Mouse (Mus musculus): ENCODE measurements around the gene Trim38. TPM values are rescaled to one million over a fixed set of nuclear protein-coding genes. Genes with fewer than 3 reads are reported as not detected.
"Not testable (repeated sequence)": the region's sequence is repeated elsewhere in the genome, so short reads cannot be mapped to it uniquely, and the experiment has no call there.

Gene Trim38
- polyA plus RNA-seq, 1 experiment, result not detected

GRCm38 (mm10) chr13:23759916-23760239 is 9.8 kb upstream of the Trim38 start:
- H3K4me1 ChIP-seq (ENCODE audit: control insufficient read depth), result peaks cover 89% of the 10 kb centered on the region
- no peaks in the 10 kb centered on the region for H3K9me3 ChIP-seq (ENCODE audit: control insufficient read depth, low read length)
- H3K27me3 ChIP-seq (ENCODE audit: control insufficient read depth), result no peaks in the 10 kb centered on the region
- peaks cover 2% of the 10 kb centered on the region for H3K36me3 ChIP-seq (ENCODE audit: control insufficient read depth)
- H3K4me3 ChIP-seq (replicated peaks), result peak overlapping the region; percentile 64
- TF ChIP-seq GATA1 (IDR thresholded peaks at IDR 0.05; ENCODE audit: low read length) (no peak), TAL1 (IDR thresholded peaks at IDR 0.05; ENCODE audit: low read length) (no peak)

GRCm38 (mm10) chr13:23760240-23760971 is 9.3 kb upstream of the Trim38 start:
- Histone ChIP-seq H3K27me3 (ENCODE audit: control insufficient read depth) (no peaks in the 10 kb centered on the region), H3K9me3 (ENCODE audit: control insufficient read depth, low read length) (no peaks in the 10 kb centered on the region), H3K4me3 (replicated peaks) (peak overlapping the region; percentile 64), H3K36me3 (ENCODE audit: control insufficient read depth) (peaks cover 2% of the 10 kb centered on the region; the same call in 1 of the 2 replicates), H3K4me1 (ENCODE audit: control insufficient read depth) (peaks cover 87% of the 10 kb centered on the region)
- TF ChIP-seq GATA1 (IDR thresholded peaks at IDR 0.05; ENCODE audit: low read length) (no peak), TAL1 (IDR thresholded peaks at IDR 0.05; ENCODE audit: low read length) (no peak)

GRCm38 (mm10) chr13:23760972-23761864 is 8.5 kb upstream of the Trim38 start, which contains the start of gene Hist1h4a:
Gene Hist1h4a (minus strand): TSS chr13:23761230.
- no peaks in the 10 kb centered on the region for H3K9me3 ChIP-seq (ENCODE audit: control insufficient read depth, low read length)
- H3K4me1 ChIP-seq (ENCODE audit: control insufficient read depth), result peaks cover 85% of the 10 kb centered on the region
- no peaks in the 10 kb centered on the region for H3K27me3 ChIP-seq (ENCODE audit: control insufficient read depth)
- TF ChIP-seq TAL1 (IDR thresholded peaks at IDR 0.05; ENCODE audit: low read length), result no peak
- peak; percentile 81 for TF ChIP-seq GATA1 (IDR thresholded peaks at IDR 0.05; ENCODE audit: low read length)
- peaks cover 2% of the 10 kb centered on the region; the same call in 1 of the 2 replicates for H3K36me3 ChIP-seq (ENCODE audit: control insufficient read depth)
- peak within 1 kb of the TSS; percentile 67 for H3K4me3 ChIP-seq (replicated peaks)

- H3K9me3 ChIP-seq (ENCODE audit: control insufficient read depth, low read length), result not testable (repeated sequence)
- H3K4me3 ChIP-seq (replicated peaks), result peak within 1 kb of the TSS; percentile 80
Measured at GRCm38 (mm10) chr13:23761871-23762821, 7.6 kb upstream of the Trim38 start, which contains the start of gene Hist1h3a. Gene Hist1h3a (minus strand): TSS chr13:23762386.

GRCm38 (mm10) chr13:23763242-23763585 is 6.5 kb upstream of the Trim38 start:
- H3K4me1 ChIP-seq (ENCODE audit: control insufficient read depth), result peaks cover 84% of the 10 kb centered on the region
- peaks cover 7% of the 10 kb centered on the region; the same call in 1 of the 2 replicates for H3K36me3 ChIP-seq (ENCODE audit: control insufficient read depth)
- H3K9me3 ChIP-seq (ENCODE audit: control insufficient read depth, low read length), result no peaks in the 10 kb centered on the region
- TF ChIP-seq GATA1 (IDR thresholded peaks at IDR 0.05; ENCODE audit: low read length) (no peak), TAL1 (IDR thresholded peaks at IDR 0.05; ENCODE audit: low read length) (no peak)
- no peaks in the 10 kb centered on the region for H3K27me3 ChIP-seq (ENCODE audit: control insufficient read depth)
- peak overlapping the region; percentile 80 for H3K4me3 ChIP-seq (replicated peaks)

More at GRCm38 (mm10) chr13:23761871-23762821, 7.6 kb upstream of the Trim38 start, which contains the start of gene Hist1h3a:
- H3K36me3 ChIP-seq (ENCODE audit: control insufficient read depth); H3K27me3 ChIP-seq (ENCODE audit: control insufficient read depth): not testable (repeated sequence)
- TF ChIP-seq GATA1 (IDR thresholded peaks at IDR 0.05; ENCODE audit: low read length), result peak; percentile 51; the same call in 1 of the 2 replicates
- H3K4me1 ChIP-seq (ENCODE audit: control insufficient read depth), result peaks cover 87% of the 10 kb centered on the region

- Histone ChIP-seq H3K4me1 (ENCODE audit: control insufficient read depth) (peaks cover 84% of the 10 kb centered on the region), H3K27me3 (ENCODE audit: control insufficient read depth) (no peaks in the 10 kb centered on the region), H3K4me3 (replicated peaks) (peak within 1 kb of the TSS; percentile 80), H3K9me3 (ENCODE audit: control insufficient read depth, low read length) (no peaks in the 10 kb centered on the region), H3K36me3 (ENCODE audit: control insufficient read depth) (peaks cover 7% of the 10 kb centered on the region; the same call in 1 of the 2 replicates)
- TF ChIP-seq TAL1 (IDR thresholded peaks at IDR 0.05; ENCODE audit: low read length) (no peak), GATA1 (IDR thresholded peaks at IDR 0.05; ENCODE audit: low read length) (no peak)
Measured at GRCm38 (mm10) chr13:23763586-23764323, 6.0 kb upstream of the Trim38 start, which contains the start of gene Hist1h1a. Gene Hist1h1a (plus strand): TSS chr13:23763666.

- no peaks in the 10 kb centered on the region for H3K9me3 ChIP-seq (ENCODE audit: control insufficient read depth, low read length)
- peaks cover 81% of the 10 kb centered on the region for H3K4me1 ChIP-seq (ENCODE audit: control insufficient read depth)
- H3K36me3 ChIP-seq (ENCODE audit: control insufficient read depth), result peaks cover 5% of the 10 kb centered on the region; the same call in 1 of the 2 replicates
- peak overlapping the region; percentile 80 for H3K4me3 ChIP-seq (replicated peaks)
- TF ChIP-seq GATA1 (IDR thresholded peaks at IDR 0.05; ENCODE audit: low read length) (no peak; the same call in 1 of the 2 replicates), TAL1 (IDR thresholded peaks at IDR 0.05; ENCODE audit: low read length) (peak; percentile 55)
- no peaks in the 10 kb centered on the region for H3K27me3 ChIP-seq (ENCODE audit: control insufficient read depth)
Measured at GRCm38 (mm10) chr13:23764324-23765171, 5.2 kb upstream of the Trim38 start.

Measured in erythroblast, embryonic 14.5 days (primary cell).